Mouse (Mus musculus): ENCODE data around the gene Lgr6. TPM values are rescaled to one million over a fixed set of nuclear protein-coding genes. Genes with fewer than 3 reads are reported as not detected.

Gene Lgr6
- polyA plus RNA-seq, 1 experiment: not detected

DNA sequence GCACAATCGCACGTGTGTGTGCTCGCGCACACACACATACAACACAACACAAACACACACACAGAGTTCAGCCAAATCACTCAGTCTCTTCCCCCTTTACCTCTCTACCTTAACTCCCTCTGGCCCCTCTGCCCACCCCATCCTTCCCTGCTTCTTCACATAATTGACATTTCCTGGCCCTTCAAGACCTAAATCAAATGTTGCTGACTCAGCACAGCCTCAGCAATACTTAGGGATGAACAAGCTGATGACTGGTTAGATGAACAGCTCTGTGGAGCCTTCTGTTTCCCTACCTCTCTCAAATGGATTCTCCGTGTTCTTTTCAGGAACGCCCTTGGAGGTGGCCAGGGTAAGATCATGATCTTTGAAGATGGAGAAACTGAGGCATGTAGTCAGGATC, 43.8 kb downstream of the Lgr6 start:
- TF ChIP-seq CTCF (IDR thresholded peaks at IDR 0.05; ENCODE audit: control insufficient read depth, insufficient read depth, low read length) (no peak), POLR2A (IDR thresholded peaks at IDR 0.05; ENCODE audit: borderline replicate concordance, control insufficient read depth, low read depth, low read length) (no peak)
- WGBS: 86% methylated on average over 6 of the region's 6 CpGs

DNA sequence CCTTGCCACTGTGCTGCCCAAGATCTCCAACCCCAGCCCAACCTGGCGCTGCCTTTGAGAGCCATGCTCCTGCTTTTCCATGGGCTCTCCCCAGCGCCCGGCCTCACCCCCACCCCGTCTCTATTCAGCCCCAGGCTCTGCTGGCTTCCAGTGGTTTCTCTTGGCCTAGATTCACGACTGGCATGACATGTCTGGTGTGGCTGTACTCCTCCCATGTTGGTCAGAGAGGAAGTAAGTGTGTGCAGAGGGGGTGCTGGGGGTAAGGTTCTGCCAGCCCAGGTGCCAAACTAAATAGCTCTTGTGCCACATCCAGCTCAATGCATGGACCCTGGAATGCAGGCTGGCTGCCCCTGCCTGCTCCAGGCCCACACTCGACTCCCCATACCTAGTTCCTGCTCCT, 44.9 kb downstream of the Lgr6 start:
- H3K4me3 ChIP-seq (replicated peaks; ENCODE audit: control insufficient read depth, low read depth, low read length): no peak overlapping the region
- H3K4me1 ChIP-seq (ENCODE audit: control insufficient read depth, insufficient read depth, low read length): no peaks in the 10 kb centered on the region
- H3K27ac ChIP-seq (ENCODE audit: control insufficient read depth, insufficient read depth, low read depth, low read length, poor library complexity): no peak overlapping the region
- TF ChIP-seq POLR2A (IDR thresholded peaks at IDR 0.05; ENCODE audit: borderline replicate concordance, control insufficient read depth, low read depth, low read length) (no peak), CTCF (IDR thresholded peaks at IDR 0.05; ENCODE audit: control insufficient read depth, insufficient read depth, low read length) (no peak)
- 12% methylated on average over 6 of the region's 6 CpGs for WGBS

More for the DNA sequence above, 43.8 kb downstream of the Lgr6 start:
- Histone ChIP-seq H3K27ac (ENCODE audit: control insufficient read depth, insufficient read depth, low read depth, low read length, poor library complexity) (no peak overlapping the region), H3K4me3 (replicated peaks; ENCODE audit: control insufficient read depth, low read depth, low read length) (no peak overlapping the region), H3K4me1 (ENCODE audit: control insufficient read depth, insufficient read depth, low read length) (no peaks in the 10 kb centered on the region)

DNA sequence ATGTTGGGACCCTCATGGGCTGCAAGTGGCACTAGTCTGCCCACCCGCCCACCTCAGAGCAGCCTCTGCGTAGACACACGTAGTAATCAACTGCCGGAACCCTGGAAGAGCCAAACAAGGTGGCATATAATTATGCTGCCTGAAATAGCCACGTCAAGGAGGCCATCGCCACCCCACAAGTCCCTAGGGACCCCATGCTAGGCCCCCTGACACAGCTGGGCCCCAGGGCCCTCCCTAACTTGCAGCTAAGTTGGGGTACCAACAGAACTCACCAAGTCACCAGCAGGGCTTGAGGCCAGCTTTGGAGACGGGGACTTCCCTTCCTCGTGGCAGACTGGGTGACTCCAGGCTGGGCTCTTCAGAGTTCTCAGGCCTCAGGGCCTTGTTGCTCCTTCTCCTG, 48.2 kb downstream of the Lgr6 start:
- Histone ChIP-seq H3K27ac (ENCODE audit: control insufficient read depth, insufficient read depth, low read depth, low read length, poor library complexity) (no peak overlapping the region), H3K4me1 (ENCODE audit: control insufficient read depth, insufficient read depth, low read length) (no peaks in the 10 kb centered on the region), H3K4me3 (replicated peaks; ENCODE audit: control insufficient read depth, low read depth, low read length) (no peak overlapping the region)
- whole genome bisulfite sequencing: 66% methylated on average over 8 of the region's 8 CpGs
- no peak for TF ChIP-seq CTCF (IDR thresholded peaks at IDR 0.05; ENCODE audit: control insufficient read depth, insufficient read depth, low read length)
- no peak for TF ChIP-seq POLR2A (IDR thresholded peaks at IDR 0.05; ENCODE audit: borderline replicate concordance, control insufficient read depth, low read depth, low read length)

DNA sequence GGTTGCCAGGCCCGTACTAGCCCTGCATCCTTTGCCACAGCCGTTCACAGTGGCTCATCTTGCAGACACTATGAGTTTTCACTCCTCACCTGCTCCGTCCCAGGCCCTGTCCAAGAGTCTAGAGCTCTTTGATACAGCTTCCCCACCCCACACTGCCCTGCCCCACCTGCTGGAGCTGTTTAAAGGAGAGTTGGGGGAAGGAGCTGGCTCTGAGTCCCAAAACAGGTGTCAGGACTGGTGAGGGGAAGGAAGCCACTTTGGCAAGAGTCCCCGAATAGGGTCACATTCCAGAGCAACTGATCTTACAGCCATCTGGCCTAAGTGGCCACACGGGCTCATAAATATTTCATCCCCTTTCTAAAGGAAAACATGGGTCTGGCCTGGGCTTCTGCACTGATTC, 51.0 kb downstream of the Lgr6 start:
- WGBS: 62% methylated on average over 5 of the region's 5 CpGs

GRCm38 (mm10) chr1:135044439-135044838, 60.6 kb downstream of the Lgr6 start:
- TF ChIP-seq CTCF (IDR thresholded peaks at IDR 0.05; ENCODE audit: control insufficient read depth, insufficient read depth, low read length): no peak
- TF ChIP-seq POLR2A (IDR thresholded peaks at IDR 0.05; ENCODE audit: borderline replicate concordance, control insufficient read depth, low read depth, low read length): no peak
- no peak overlapping the region for H3K27ac ChIP-seq (ENCODE audit: control insufficient read depth, insufficient read depth, low read depth, low read length, poor library complexity)
- H3K4me1 ChIP-seq (ENCODE audit: control insufficient read depth, insufficient read depth, low read length): no peaks in the 10 kb centered on the region
- H3K4me3 ChIP-seq (replicated peaks; ENCODE audit: control insufficient read depth, low read depth, low read length): no peak overlapping the region
- 83% methylated on average over 2 of the region's 2 CpGs for WGBS

More for the DNA sequence above, 51.0 kb downstream of the Lgr6 start:
- Histone ChIP-seq H3K27ac (ENCODE audit: control insufficient read depth, insufficient read depth, low read depth, low read length, poor library complexity) (no peak overlapping the region), H3K4me3 (replicated peaks; ENCODE audit: control insufficient read depth, low read depth, low read length) (no peak overlapping the region), H3K4me1 (ENCODE audit: control insufficient read depth, insufficient read depth, low read length) (no peaks in the 10 kb centered on the region)
- TF ChIP-seq CTCF (IDR thresholded peaks at IDR 0.05; ENCODE audit: control insufficient read depth, insufficient read depth, low read length): no peak
- no peak for TF ChIP-seq POLR2A (IDR thresholded peaks at IDR 0.05; ENCODE audit: borderline replicate concordance, control insufficient read depth, low read depth, low read length)

DNA sequence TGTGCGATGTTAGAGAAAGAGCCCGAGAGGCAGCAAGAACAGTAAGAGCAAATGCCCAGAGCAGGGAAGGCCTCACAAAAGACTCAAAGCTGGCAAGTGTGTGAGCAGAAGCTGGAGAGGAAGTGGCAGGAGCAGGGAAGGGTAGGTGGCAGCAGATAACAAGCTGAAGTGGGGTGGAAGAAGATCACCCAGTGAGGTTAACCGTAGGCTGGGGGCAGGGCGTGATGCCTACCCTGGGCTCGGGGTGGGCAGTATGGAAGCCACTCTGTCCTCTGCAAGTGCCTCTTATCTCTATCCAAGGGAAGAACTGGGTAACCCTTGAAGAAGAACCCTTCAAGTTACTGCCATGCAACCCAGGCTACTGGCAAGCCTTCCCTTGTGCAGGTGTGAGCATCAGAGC, 68.8 kb downstream of the Lgr6 start:
- WGBS: 16% methylated on average over 5 of the region's 5 CpGs
- H3K4me1 ChIP-seq (ENCODE audit: control insufficient read depth, insufficient read depth, low read length): no peaks in the 10 kb centered on the region
- TF ChIP-seq POLR2A (IDR thresholded peaks at IDR 0.05; ENCODE audit: borderline replicate concordance, control insufficient read depth, low read depth, low read length): no peak
- TF ChIP-seq CTCF (IDR thresholded peaks at IDR 0.05; ENCODE audit: control insufficient read depth, insufficient read depth, low read length): no peak

DNA sequence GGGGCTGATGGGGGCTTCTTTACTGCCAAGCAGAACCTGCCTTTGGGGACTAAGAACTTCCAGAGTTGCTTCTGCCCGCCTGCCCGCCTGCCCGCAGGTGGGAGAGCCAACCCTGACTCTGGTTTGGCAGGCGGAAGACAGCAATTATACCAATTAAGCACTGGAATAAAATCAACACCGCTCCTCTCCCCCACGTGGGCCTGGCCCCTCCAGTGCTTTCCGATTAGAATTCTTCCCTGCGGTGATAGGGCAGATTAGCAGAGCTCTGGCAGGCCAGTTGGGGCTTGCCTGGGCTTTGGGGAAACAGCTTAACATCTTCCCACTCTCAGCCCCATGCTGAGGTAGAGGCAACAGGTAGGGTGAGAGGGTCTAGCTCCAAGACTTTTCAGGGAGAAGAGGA, 72.4 kb downstream of the Lgr6 start:
- Histone ChIP-seq H3K27ac (ENCODE audit: control insufficient read depth, insufficient read depth, low read depth, low read length, poor library complexity) (no peak overlapping the region), H3K4me3 (replicated peaks; ENCODE audit: control insufficient read depth, low read depth, low read length) (no peak overlapping the region), H3K4me1 (ENCODE audit: control insufficient read depth, insufficient read depth, low read length) (no peaks in the 10 kb centered on the region)
- no peak for TF ChIP-seq CTCF (IDR thresholded peaks at IDR 0.05; ENCODE audit: control insufficient read depth, insufficient read depth, low read length)
- no peak for TF ChIP-seq POLR2A (IDR thresholded peaks at IDR 0.05; ENCODE audit: borderline replicate concordance, control insufficient read depth, low read depth, low read length)
- WGBS: 87% methylated on average over 8 of the region's 8 CpGs

More for the DNA sequence above, 68.8 kb downstream of the Lgr6 start:
- Histone ChIP-seq H3K4me3 (replicated peaks; ENCODE audit: control insufficient read depth, low read depth, low read length) (no peak overlapping the region), H3K27ac (ENCODE audit: control insufficient read depth, insufficient read depth, low read depth, low read length, poor library complexity) (no peak overlapping the region)

DNA sequence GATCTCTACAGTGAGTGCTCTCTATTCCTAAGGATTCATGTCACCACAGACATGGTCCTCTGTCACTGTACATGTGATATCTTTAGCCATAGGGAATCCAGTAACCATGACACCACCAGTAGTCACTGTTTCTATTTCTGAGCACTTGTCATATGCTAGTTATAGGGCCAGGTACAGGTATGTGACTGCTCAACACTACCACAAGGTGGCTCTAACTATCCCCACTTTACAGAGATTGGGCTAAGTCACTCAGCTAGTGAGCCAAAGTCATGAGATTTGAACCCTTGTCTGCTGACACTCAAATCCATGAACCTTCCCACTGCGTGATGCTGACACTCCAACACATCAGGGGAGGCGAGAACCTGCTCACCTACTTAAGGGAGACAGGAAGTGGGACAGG, 75.0 kb downstream of the Lgr6 start:
- H3K27ac ChIP-seq (ENCODE audit: control insufficient read depth, insufficient read depth, low read depth, low read length, poor library complexity): no peak overlapping the region
- TF ChIP-seq CTCF (IDR thresholded peaks at IDR 0.05; ENCODE audit: control insufficient read depth, insufficient read depth, low read length) (no peak), POLR2A (IDR thresholded peaks at IDR 0.05; ENCODE audit: borderline replicate concordance, control insufficient read depth, low read depth, low read length) (no peak)
- H3K4me1 ChIP-seq (ENCODE audit: control insufficient read depth, insufficient read depth, low read length): no peaks in the 10 kb centered on the region
- WGBS: 56% methylated on average over 2 of the region's 2 CpGs
- no peak overlapping the region for H3K4me3 ChIP-seq (replicated peaks; ENCODE audit: control insufficient read depth, low read depth, low read length)

DNA sequence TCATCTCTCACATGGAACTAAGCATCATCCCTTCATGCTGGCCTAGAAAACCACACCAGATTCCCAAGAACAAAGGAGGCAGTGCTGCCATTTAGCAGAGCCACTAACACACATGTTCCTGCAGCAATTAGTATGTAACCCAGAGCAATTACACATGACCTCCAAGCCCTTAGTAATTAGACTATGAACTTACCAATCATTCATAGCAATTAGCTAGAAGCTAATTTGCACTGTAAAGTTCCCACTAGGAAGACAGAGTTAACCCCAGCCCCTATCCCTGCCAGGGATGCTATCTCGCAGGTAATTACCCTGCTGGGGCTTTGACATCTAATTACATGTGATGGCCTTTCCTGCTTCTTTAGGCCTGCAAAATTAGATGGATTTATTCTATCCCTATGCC, 78.8 kb downstream of the Lgr6 start:
- WGBS: 90% methylated on average over 1 of the region's 1 CpGs
- Histone ChIP-seq H3K27ac (ENCODE audit: control insufficient read depth, insufficient read depth, low read depth, low read length, poor library complexity) (no peak overlapping the region), H3K4me1 (ENCODE audit: control insufficient read depth, insufficient read depth, low read length) (no peaks in the 10 kb centered on the region), H3K4me3 (replicated peaks; ENCODE audit: control insufficient read depth, low read depth, low read length) (no peak overlapping the region)
- no peak for TF ChIP-seq POLR2A (IDR thresholded peaks at IDR 0.05; ENCODE audit: borderline replicate concordance, control insufficient read depth, low read depth, low read length)
- no peak for TF ChIP-seq CTCF (IDR thresholded peaks at IDR 0.05; ENCODE audit: control insufficient read depth, insufficient read depth, low read length)
